Mouse (Mus musculus) lung, embryonic 14.5 days (tissue): ENCODE measurements around the gene Dock4. TPM values are rescaled to one million over a fixed set of nuclear protein-coding genes. Genes with fewer than 3 reads are reported as not detected.

Experiments used
- ATAC-seq: fragments of 200-750 bp; cut with Nextera tagmentation; 2 replicates; pipeline ENCODE4 v1.8.0; 2017; ENCODE audit warnings: mild to moderate bottlenecking, moderate TSS enrichment, moderate library complexity; ENCODE audit not compliant: insufficient read depth
- DNase-seq: peaks from one replicate; pipeline ENCODE4 v3.0.0-alpha.2; 2015
- H3K27ac ChIP-seq: fragments of 300-500 bp; sonication (generic); 2 replicates; pipeline ENCODE4 v1.5.1; 2014; ENCODE audit warnings: low read depth, mild to moderate bottlenecking, moderate library complexity
- H3K27me3 ChIP-seq: fragments of 300-500 bp; sonication (generic); 2 replicates; pipeline ENCODE4 v1.6.1; 2014; ENCODE audit warnings: low read length, control low read depth; ENCODE audit not compliant: insufficient read depth
- H3K36me3 ChIP-seq: fragments of 300-500 bp; sonication (generic); 2 replicates; pipeline ENCODE4 v1.6.1; 2014; ENCODE audit warnings: control low read depth; ENCODE audit not compliant: insufficient read depth
- H3K4me1 ChIP-seq: fragments of 300-500 bp; sonication (generic); 2 replicates; pipeline ENCODE4 v1.6.1; 2014; ENCODE audit warnings: antibody characterized with exemption, control low read depth; ENCODE audit not compliant: insufficient read depth
- H3K4me2 ChIP-seq: fragments of 300-500 bp; sonication (generic); 2 replicates; pipeline ENCODE4 v1.6.1; 2014; ENCODE audit warnings: mild to moderate bottlenecking
- H3K4me3 ChIP-seq: fragments of 300-500 bp; sonication (generic); 2 replicates; pipeline ENCODE4 v1.5.1; 2014; ENCODE audit warnings: low read depth, low read length
- H3K9ac ChIP-seq: fragments of 300-500 bp; sonication (generic); 2 replicates; pipeline ENCODE4 v1.6.1; 2014
- H3K9me3 ChIP-seq: fragments of 300-500 bp; sonication (generic); 2 replicates; pipeline ENCODE4 v1.6.1; 2016; ENCODE audit warnings: low read depth, low read length, control low read depth
- CTCF ChIP-seq: IDR thresholded peaks from 2 replicates; pipeline ENCODE4 v1.5.1; 2016; ENCODE audit warnings: antibody characterized with exemption, low read depth
- WGBS: fragments of 180-500 bp; shearing (Covaris S2); extraction: QIAGEN DNeasy Blood & Tissue Kit; methylation state at CpG from one replicate; pipeline ENCODE4 v1.1.7; 2014; 5-methylcytosine and 5-hydroxymethylcytosine counted together
- polyA plus RNA-seq: library from polyadenylated mRNA; unstranded; fragments of >200 nt; fragmentation: Nextera tagmentation; extraction: Ambion mirVana; gene quantifications from 2 replicates; pipeline ENCODE4 v1.2.1, GENCODE M21; 2014

The Dock4 gene
- polyA plus RNA-seq, 1 experiment from 2014 or later: 28.9 TPM

DNA sequence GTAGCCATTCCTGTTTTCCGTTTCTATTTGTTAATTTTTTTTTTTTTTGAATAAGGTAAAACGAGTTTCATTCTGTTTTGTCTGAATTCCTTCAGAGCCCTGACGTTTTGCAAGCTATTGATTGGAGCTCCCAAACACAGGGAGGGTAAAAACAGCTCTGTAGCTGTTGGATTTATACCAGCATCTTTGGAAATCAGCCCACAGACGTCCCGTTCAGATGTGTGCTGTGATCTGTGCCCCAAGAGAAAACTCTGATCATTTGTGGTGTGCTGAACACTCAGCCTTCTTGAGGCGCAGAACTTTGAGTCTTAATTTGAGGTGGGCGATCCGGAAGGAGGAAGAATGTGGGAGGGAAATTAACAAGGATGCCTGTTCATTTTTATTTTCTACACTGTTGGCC lies 62.7 kb downstream of the Dock4 start:
- no peak for ATAC-seq
- Histone ChIP-seq H3K27me3 (no peaks in the 10 kb centered on the region), H3K4me3 (no peak overlapping the region), H3K9me3 (no peaks in the 10 kb centered on the region), H3K4me1 (peaks cover 9% of the 10 kb centered on the region; the same call in 1 of the 2 replicates), H3K27ac (no peak overlapping the region), H3K9ac (no peak overlapping the region), H3K4me2 (no peak overlapping the region), H3K36me3 (no peaks in the 10 kb centered on the region)
- no peak for DNase-seq
- WGBS: 56% methylated on average over 8 of the region's 8 CpGs
- TF ChIP-seq CTCF: no peak

DNA sequence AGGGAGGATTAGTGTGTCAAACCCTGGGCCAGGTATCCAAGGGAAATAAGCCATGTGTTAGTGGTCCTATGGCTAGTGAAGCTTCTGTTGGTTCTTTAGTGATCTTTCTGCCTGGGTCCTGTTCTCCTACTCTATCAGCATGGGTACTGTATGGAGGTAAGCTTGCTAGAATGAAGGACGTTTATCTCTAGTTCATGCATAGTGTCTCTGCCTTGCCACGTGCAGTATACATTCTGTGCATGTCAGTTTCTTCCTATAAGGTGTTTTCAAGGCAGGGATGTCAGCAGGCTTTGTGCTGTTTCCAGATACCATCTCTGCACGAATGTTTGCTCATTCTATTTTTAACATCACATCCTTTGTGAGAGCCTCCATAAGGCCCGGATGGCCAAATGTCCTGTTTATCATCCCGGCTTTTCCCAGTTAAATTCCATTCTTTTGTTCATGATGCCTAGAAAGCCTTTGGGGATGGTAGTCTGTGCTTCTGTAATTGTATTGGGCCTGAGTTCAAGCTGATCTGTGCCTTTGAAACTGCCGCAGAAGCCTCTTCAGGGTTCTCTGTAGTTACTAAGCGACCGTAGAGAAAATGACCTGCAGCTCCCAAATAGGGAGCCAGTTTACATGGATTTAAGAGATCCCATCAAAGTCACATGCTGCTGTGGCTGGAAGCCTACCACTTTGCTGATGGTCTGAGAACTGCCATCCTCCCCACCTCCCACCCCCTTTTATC lies 66.1 kb downstream of the Dock4 start:
- no peak for TF ChIP-seq CTCF
- ATAC-seq: no peak
- WGBS: 53% methylated on average over 8 of the region's 8 CpGs

DNA sequence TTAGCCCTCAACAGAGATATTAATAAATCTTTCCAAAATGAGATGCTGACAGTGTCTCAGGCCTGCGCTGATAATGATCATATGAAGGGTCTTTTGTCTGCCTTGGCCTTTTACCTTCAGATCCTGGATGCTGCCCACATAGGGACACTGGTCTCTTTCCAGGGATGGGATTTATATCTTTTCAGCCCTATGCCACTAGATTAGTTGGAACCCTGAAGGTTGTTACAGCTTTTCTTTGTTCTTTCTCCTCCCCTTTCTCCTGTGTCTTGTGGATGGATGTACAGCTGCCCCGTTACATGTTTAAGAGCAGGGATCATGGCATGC lies 66.6 kb downstream of the Dock4 start:
- ATAC-seq (no peak), DNase-seq (no peak)
- WGBS: 76% methylated on average over 2 of the region's 2 CpGs
- H3K4me3 ChIP-seq: no peak overlapping the region
- TF ChIP-seq CTCF: no peak
- no peaks in the 10 kb centered on the region for H3K36me3 ChIP-seq
- no peaks in the 10 kb centered on the region for H3K27me3 ChIP-seq
- no peaks in the 10 kb centered on the region for H3K9me3 ChIP-seq
- no peak overlapping the region for H3K4me2 ChIP-seq
- no peak overlapping the region for H3K9ac ChIP-seq
- H3K27ac ChIP-seq: no peak overlapping the region
- H3K4me1 ChIP-seq: peaks cover 7% of the 10 kb centered on the region; the same call in 1 of the 2 replicates

More for the DNA sequence above, 66.1 kb downstream of the Dock4 start:
- Histone ChIP-seq H3K9ac (no peak overlapping the region), H3K4me3 (no peak overlapping the region), H3K27me3 (no peaks in the 10 kb centered on the region), H3K36me3 (no peaks in the 10 kb centered on the region), H3K4me1 (peaks cover 7% of the 10 kb centered on the region; the same call in 1 of the 2 replicates), H3K9me3 (no peaks in the 10 kb centered on the region), H3K4me2 (no peak overlapping the region), H3K27ac (no peak overlapping the region)
- peak; percentile 48 for DNase-seq

DNA sequence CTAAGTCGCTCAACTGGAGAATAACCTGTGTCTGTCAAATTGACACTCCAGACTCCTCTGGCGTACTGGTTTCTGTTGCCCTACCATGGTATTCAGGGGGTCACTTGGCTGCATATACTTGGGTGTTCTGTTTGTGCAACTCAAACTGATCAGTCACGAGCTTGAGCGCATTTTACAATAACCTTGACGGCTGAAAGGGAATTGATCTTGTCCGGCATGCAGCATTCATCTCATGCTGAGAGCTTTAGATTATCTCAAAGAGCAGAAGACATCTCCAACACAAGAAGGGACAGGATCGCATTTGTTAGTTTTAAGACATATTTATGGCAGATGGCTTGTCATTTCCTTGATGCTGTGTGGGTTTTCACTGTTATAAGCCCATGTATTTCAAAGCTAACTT lies 67.2 kb downstream of the Dock4 start:
- TF ChIP-seq CTCF: no peak
- WGBS: 80% methylated on average over 7 of the region's 7 CpGs
- no peaks in the 10 kb centered on the region for H3K9me3 ChIP-seq

DNA sequence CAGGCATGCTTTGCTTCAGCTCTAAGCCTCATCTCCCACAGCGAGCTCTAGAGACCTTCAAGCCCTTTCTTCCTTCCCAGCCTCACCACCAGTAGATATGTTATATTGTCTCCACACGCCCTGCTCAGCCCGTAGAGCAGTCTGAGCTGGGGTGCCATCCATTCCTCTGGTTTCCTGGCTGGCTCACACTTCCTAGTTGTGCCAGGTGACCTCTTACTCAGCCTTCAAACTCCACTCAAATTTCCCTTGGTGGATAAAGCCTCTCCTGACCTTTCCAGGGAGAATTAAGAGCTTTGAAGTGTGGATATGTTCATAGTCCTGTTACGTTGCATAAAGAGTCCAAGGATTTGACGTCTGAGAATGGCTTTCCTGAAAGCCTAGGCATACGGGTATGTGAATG lies 68.3 kb downstream of the Dock4 start:
- Histone ChIP-seq H3K4me1 (peaks cover 7% of the 10 kb centered on the region; the same call in 1 of the 2 replicates), H3K27me3 (no peaks in the 10 kb centered on the region), H3K4me3 (no peak overlapping the region), H3K4me2 (no peak overlapping the region), H3K9ac (no peak overlapping the region), H3K27ac (no peak overlapping the region), H3K9me3 (no peaks in the 10 kb centered on the region), H3K36me3 (no peaks in the 10 kb centered on the region)
- DNase-seq: no peak
- TF ChIP-seq CTCF: no peak
- WGBS: 69% methylated on average over 6 of the region's 6 CpGs
- no peak for ATAC-seq

More for the DNA sequence above, 67.2 kb downstream of the Dock4 start:
- Histone ChIP-seq H3K27ac (no peak overlapping the region), H3K9ac (no peak overlapping the region), H3K4me2 (no peak overlapping the region), H3K4me3 (no peak overlapping the region), H3K4me1 (peaks cover 7% of the 10 kb centered on the region; the same call in 1 of the 2 replicates), H3K27me3 (no peaks in the 10 kb centered on the region), H3K36me3 (no peaks in the 10 kb centered on the region)
- DNase-seq (no peak), ATAC-seq (no peak)

DNA sequence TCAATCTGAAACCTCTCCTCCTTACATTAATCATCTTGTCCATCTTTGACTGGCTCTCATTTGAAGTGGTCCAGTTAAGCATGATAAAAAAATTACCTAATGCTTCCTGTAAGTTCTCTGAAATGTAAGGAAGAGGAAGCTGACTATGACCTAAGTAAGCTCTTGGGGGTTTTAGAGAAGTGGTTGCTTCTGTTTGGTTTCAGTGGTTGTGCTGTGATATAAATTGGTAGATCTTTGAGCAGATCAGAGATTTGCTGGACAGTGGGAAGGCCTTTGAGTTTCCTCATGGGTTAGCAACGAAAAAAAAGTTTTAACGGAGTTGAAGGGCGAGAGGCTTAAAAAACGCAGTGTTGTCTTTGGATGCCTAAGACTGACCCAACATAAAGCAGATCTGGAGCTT lies 76.7 kb downstream of the Dock4 start:
- H3K4me2 ChIP-seq: no peak overlapping the region
- H3K9ac ChIP-seq: no peak overlapping the region
- ATAC-seq: no peak
- TF ChIP-seq CTCF: no peak
- H3K4me3 ChIP-seq: no peak overlapping the region
- H3K9me3 ChIP-seq: no peaks in the 10 kb centered on the region
- no peaks in the 10 kb centered on the region for H3K4me1 ChIP-seq
- no peaks in the 10 kb centered on the region for H3K36me3 ChIP-seq
- 86% methylated on average over 4 of the region's 4 CpGs for WGBS
- no peak for DNase-seq
- no peaks in the 10 kb centered on the region for H3K27me3 ChIP-seq
- no peak overlapping the region for H3K27ac ChIP-seq

DNA sequence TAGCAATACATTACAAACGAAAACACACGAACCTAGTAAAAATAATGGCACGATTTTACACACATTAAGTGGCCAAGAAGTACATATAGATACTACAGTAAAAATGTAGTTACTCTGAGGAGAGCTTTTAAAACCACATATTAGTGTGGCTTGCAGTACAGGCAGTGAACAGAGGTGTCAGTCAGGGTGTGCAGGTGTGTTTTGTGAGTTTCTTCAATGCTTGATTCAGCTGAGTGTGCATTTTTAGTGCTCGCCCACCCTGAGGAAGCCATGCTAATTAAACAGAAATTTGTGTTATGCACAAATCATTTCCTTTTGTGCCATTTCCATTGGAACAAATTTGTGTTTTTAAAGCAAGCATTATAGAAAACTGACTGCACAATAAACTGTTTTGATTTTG lies 77.3 kb downstream of the Dock4 start:
- ATAC-seq: no peak
- no peak for TF ChIP-seq CTCF
- no peak overlapping the region for H3K4me3 ChIP-seq
- H3K36me3 ChIP-seq: no peaks in the 10 kb centered on the region
- no peak overlapping the region for H3K27ac ChIP-seq
- no peaks in the 10 kb centered on the region for H3K27me3 ChIP-seq
- no peak overlapping the region for H3K9ac ChIP-seq
- no peaks in the 10 kb centered on the region for H3K4me1 ChIP-seq
- no peak for DNase-seq
- 83% methylated on average over 4 of the region's 4 CpGs for WGBS
- no peaks in the 10 kb centered on the region for H3K9me3 ChIP-seq
- H3K4me2 ChIP-seq: no peak overlapping the region
